Mouse (Mus musculus) right cerebral cortex, postnatal 4 days (tissue): ENCODE data around the gene Wdr27.

Source experiments
- DNase-seq: peaks from one replicate; pipeline ENCODE4 v3.0.0-alpha.2; 2022

Wdr27 gene

GRCm38 (mm10) chr17:14816107-14816506 is 126.9 kb downstream of the Wdr27 start:
- no peak for DNase-seq

- DNase-seq: no peak
Measured at GRCm38 (mm10) chr17:14815304-14815703, 127.7 kb downstream of the Wdr27 start.

- DNase-seq: no peak
Measured at GRCm38 (mm10) chr17:14812631-14813030, 130.3 kb downstream of the Wdr27 start.

GRCm38 (mm10) chr17:14812033-14812432 is 130.9 kb downstream of the Wdr27 start:
- no peak for DNase-seq

GRCm38 (mm10) chr17:14806808-14807207 is 136.2 kb downstream of the Wdr27 start:
- DNase-seq: no peak

GRCm38 (mm10) chr17:14799243-14799642 is 143.7 kb downstream of the Wdr27 start:
- DNase-seq: no peak

- DNase-seq: no peak
Measured at GRCm38 (mm10) chr17:14795074-14795473, 147.9 kb downstream of the Wdr27 start.

- no peak for DNase-seq
Measured at GRCm38 (mm10) chr17:14779356-14779755, 163.6 kb downstream of the Wdr27 start.

- DNase-seq: no peak
Measured at GRCm38 (mm10) chr17:14771339-14771738, 171.6 kb downstream of the Wdr27 start.

- no peak for DNase-seq
Measured at GRCm38 (mm10) chr17:14770377-14770776, 172.6 kb downstream of the Wdr27 start.
